Mouse (Mus musculus) olfactory bulb, adult 2 months (tissue): ENCODE results near the gene Hap1.

ENCODE experiments used
- CTCF ChIP-seq: fragments of 200-500 bp; IDR thresholded peaks from 2 replicates; pipeline ENCODE4 v1.5.1; 2012; ENCODE audit warnings: low read depth, mild to moderate bottlenecking, low read length, moderate library complexity; ENCODE audit not compliant: insufficient read depth
- POLR2A ChIP-seq: fragments of 200-500 bp; IDR thresholded peaks from 2 replicates; pipeline ENCODE4 v1.6.1; 2012; ENCODE audit warnings: mild to moderate bottlenecking, low read depth, low read length, moderate library complexity; ENCODE audit not compliant: insufficient read depth

DNA sequence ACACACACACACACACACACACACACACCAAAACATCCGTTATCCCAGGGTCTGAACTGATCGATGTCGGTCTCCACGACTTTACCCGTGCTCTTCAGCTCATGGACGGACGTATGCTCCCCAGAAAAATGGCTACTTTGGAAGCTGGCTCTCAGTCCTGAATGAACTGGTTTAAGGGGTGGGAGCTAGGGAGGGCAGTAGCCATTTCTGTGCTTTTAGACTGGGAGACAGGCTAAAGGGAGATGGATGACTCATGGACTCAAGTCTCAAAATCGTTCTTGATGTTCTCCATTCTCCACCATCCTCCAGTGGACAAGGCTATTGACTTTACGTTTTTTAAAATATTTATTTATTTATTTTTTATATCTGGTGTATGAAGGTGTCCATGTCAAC lies 887 bp upstream of the Hap1 start:
- TF ChIP-seq CTCF (no peak), POLR2A (no peak)
